Mouse (Mus musculus) thymus, postnatal 4 days (tissue): Measurements from ENCODE around the gene Hoxd11.

Experiments
- DNase-seq: peaks from one replicate; pipeline ENCODE4 v3.0.0; 2021

The Hoxd11 gene

GRCm38 (mm10) chr2:74666411-74666810, 12.9 kb upstream of the Hoxd11 start:
- no peak for DNase-seq

- DNase-seq = no peak
These were observed 12.0 kb upstream of the Hoxd11 start for GRCm38 (mm10) chr2:74667191-74667841.

GRCm38 (mm10) chr2:74667842-74668357, 11.5 kb upstream of the Hoxd11 start, which contains the start of gene Hoxd13:
Gene Hoxd13, plus strand, starts transcription at chr2:74668310.
- no peak for DNase-seq

- no peak for DNase-seq
These were observed 10.8 kb upstream of the Hoxd11 start for GRCm38 (mm10) chr2:74668370-74669229.

- DNase-seq = no peak
These were observed 10.2 kb upstream of the Hoxd11 start for GRCm38 (mm10) chr2:74669230-74669578.

- DNase-seq = no peak
These were observed 9.6 kb upstream of the Hoxd11 start for GRCm38 (mm10) chr2:74669650-74670235.

GRCm38 (mm10) chr2:74670632-74671188, 8.6 kb upstream of the Hoxd11 start:
- DNase-seq = no peak

- no peak for DNase-seq
These were observed 7.5 kb upstream of the Hoxd11 start for GRCm38 (mm10) chr2:74671847-74672246.

GRCm38 (mm10) chr2:74672481-74673362, 6.6 kb upstream of the Hoxd11 start:
- peak; percentile 78 for DNase-seq

GRCm38 (mm10) chr2:74673835-74674425, 5.4 kb upstream of the Hoxd11 start:
- DNase-seq = no peak

GRCm38 (mm10) chr2:74674881-74675665, 4.3 kb upstream of the Hoxd11 start, which contains the start of gene Hoxd12:
Gene Hoxd12, plus strand, starts transcription at chr2:74675013.
- no peak for DNase-seq

GRCm38 (mm10) chr2:74675666-74676282, 3.6 kb upstream of the Hoxd11 start:
- no peak for DNase-seq

GRCm38 (mm10) chr2:74676376-74677052, 2.8 kb upstream of the Hoxd11 start:
- DNase-seq = no peak

GRCm38 (mm10) chr2:74677106-74677505, 2.3 kb upstream of the Hoxd11 start:
- no peak for DNase-seq

GRCm38 (mm10) chr2:74679596-74679971, 227 bp downstream of the Hoxd11 start:
- no peak for DNase-seq

- no peak for DNase-seq
These were observed 623 bp downstream of the Hoxd11 start for GRCm38 (mm10) chr2:74679980-74680379.

GRCm38 (mm10) chr2:74680561-74681398, 1.4 kb downstream of the Hoxd11 start:
- no peak for DNase-seq

GRCm38 (mm10) chr2:74681594-74682531, 2.5 kb downstream of the Hoxd11 start:
- DNase-seq = peak; percentile 28
